Mouse (Mus musculus): ENCODE measurements around the gene Elf2. TPM values are rescaled to one million over a fixed set of nuclear protein-coding genes. Genes with fewer than 3 reads are reported as not detected.

Elf2 gene
- total and polyA plus RNA-seq, 3 experiments, result 38.0 to 53.3 (median 46.5) TPM

- peaks cover 13 to 17% of the 10 kb centered on the region in 2 experiments for H3K4me1 ChIP-seq (ENCODE audit: control insufficient read depth in 1 of 2, insufficient read depth in 2 of 2, low read length in 2 of 2)
- no peaks in the 10 kb centered on the region for H3K27me3 ChIP-seq (ENCODE audit: control insufficient read depth in 1 of 2, insufficient read depth in 2 of 2, low read length in 2 of 2)
- H3K9me3 ChIP-seq (replicated peaks; ENCODE audit: insufficient read depth, low read length), result no peaks in the 10 kb centered on the region
- peak overlapping the region; percentile 97 for H3K27ac ChIP-seq (ENCODE audit: control insufficient read depth, low read depth, low read length)
- TF ChIP-seq MXI1 (IDR thresholded peaks at IDR 0.05; ENCODE audit: low read depth, low read length) (0 out of 2 replicates have a peak, but pooled peaks have one; percentile 20), TAL1 (IDR thresholded peaks at IDR 0.05; ENCODE audit: low read length) (no peak), SMC3 (IDR thresholded peaks at IDR 0.05; ENCODE audit: low read depth, low read length) (no peak), NRF1 (IDR thresholded peaks at IDR 0.05; ENCODE audit: insufficient read depth, low read depth, low read length, poor library complexity, severe bottlenecking) (no peak), CHD1 (IDR thresholded peaks at IDR 0.05; ENCODE audit: low read depth, low read length) (0 out of 2 replicates have a peak, but pooled peaks have one; percentile 76), RAD21 (IDR thresholded peaks at IDR 0.05; ENCODE audit: low read depth, low read length) (no peak), HCFC1 (IDR thresholded peaks at IDR 0.05; ENCODE audit: low read depth, low read length) (no peak), TCF12 (IDR thresholded peaks at IDR 0.05; ENCODE audit: low read depth, low read length) (no peak), ETS1 (IDR thresholded peaks at IDR 0.05; ENCODE audit: low read depth, low read length) (no peak), UBTF (IDR thresholded peaks at IDR 0.05; ENCODE audit: borderline replicate concordance, insufficient read depth, low read depth, low read length) (0 out of 2 replicates have a peak, but pooled peaks have one; percentile 40)
- peaks cover 53% of the 10 kb centered on the region for H3K79me2 ChIP-seq (ENCODE audit: control insufficient read depth, insufficient read depth, low read length, poor library complexity)
- H3K4me3 ChIP-seq (ENCODE audit: control insufficient read depth in 1 of 2, insufficient read depth in 1 of 2, low read depth in 2 of 2, low read length in 2 of 2), result peak overlapping the region; percentile 87 to 93
- peaks cover 0 to 25% of the 10 kb centered on the region in 2 experiments; a peak in 2 of 4 replicates for H3K36me3 ChIP-seq (ENCODE audit: control insufficient read depth in 1 of 2, insufficient read depth in 2 of 2, low read length in 2 of 2)
- DNase-seq (ENCODE audit: low read depth, low spot score), result no peak
- H3K9ac ChIP-seq (ENCODE audit: control insufficient read depth, low read depth, low read length, poor library complexity, severe bottlenecking), result peak overlapping the region; percentile 95
Observed at GRCm38 (mm10) chr3:51339734-51340551, 520 bp downstream of the Elf2 start.

DNA sequence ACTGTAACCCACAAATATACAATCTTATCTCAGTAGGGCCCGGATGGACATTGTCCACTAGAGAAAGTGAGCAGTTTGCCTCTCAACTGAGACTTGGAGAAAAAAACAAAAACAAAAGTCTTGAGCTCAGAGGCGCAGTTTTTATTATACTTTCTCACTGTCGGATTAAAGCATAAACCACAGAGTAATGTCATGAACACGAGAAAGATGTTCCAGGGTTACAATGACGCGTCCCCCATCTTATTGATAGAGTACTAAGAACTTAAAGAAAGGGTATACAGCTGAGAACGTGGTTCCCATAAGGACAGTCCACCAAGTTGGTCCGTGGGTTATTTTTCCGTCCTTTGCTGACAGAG lies 1.1 kb downstream of the Elf2 start:
- Histone ChIP-seq H3K27me3 (ENCODE audit: control insufficient read depth in 1 of 2, insufficient read depth in 2 of 2, low read length in 2 of 2) (no peaks in the 10 kb centered on the region), H3K4me1 (ENCODE audit: control insufficient read depth in 1 of 2, insufficient read depth in 2 of 2, low read length in 2 of 2) (peaks cover 15 to 19% of the 10 kb centered on the region in 2 experiments), H3K79me2 (ENCODE audit: control insufficient read depth, insufficient read depth, low read length, poor library complexity) (peaks cover 58% of the 10 kb centered on the region), H3K9ac (ENCODE audit: control insufficient read depth, low read depth, low read length, poor library complexity, severe bottlenecking) (peak overlapping the region; percentile 95), H3K9me3 (replicated peaks; ENCODE audit: insufficient read depth, low read length) (no peaks in the 10 kb centered on the region), H3K27ac (ENCODE audit: control insufficient read depth, low read depth, low read length) (peak overlapping the region; percentile 97), H3K4me3 (ENCODE audit: control insufficient read depth in 1 of 2, insufficient read depth in 1 of 2, low read depth in 2 of 2, low read length in 2 of 2) (peak overlapping the region; percentile 87 to 93), H3K36me3 (ENCODE audit: control insufficient read depth in 1 of 2, insufficient read depth in 2 of 2, low read length in 2 of 2) (peaks cover 0 to 29% of the 10 kb centered on the region in 2 experiments; a peak in 2 of 4 replicates)
- TF ChIP-seq EP300 (IDR thresholded peaks at IDR 0.05; ENCODE audit: low read depth in 1 of 2, low read length in 2 of 2), result peak in 1 of 2 experiments; percentile 42; a peak in 1 of 4 replicates
- TF ChIP-seq MXI1 (IDR thresholded peaks at IDR 0.05; ENCODE audit: low read depth, low read length), result peak; percentile 74
- peak; percentile 83; the same call in 1 of the 2 replicates for TF ChIP-seq CHD1 (IDR thresholded peaks at IDR 0.05; ENCODE audit: low read depth, low read length)
- peak; percentile 64; the same call in 1 of the 2 replicates for TF ChIP-seq SIN3A (IDR thresholded peaks at IDR 0.05; ENCODE audit: low read length)
- TF ChIP-seq CHD2 (IDR thresholded peaks at IDR 0.05; ENCODE audit: low read length), result no peak
- peak; percentile 61 for DNase-seq (ENCODE audit: low read depth, low spot score)
